Mouse (Mus musculus) bone marrow, adult 2 months (tissue): ENCODE results near the gene Fancd2.

Source experiments
- CTCF ChIP-seq: fragments of 200-500 bp; IDR thresholded peaks from 2 replicates; pipeline ENCODE4 v1.5.1; 2011; ENCODE audit warnings: low read length, control low read depth; ENCODE audit not compliant: control insufficient read depth, insufficient read depth
- POLR2A ChIP-seq: fragments of 200-500 bp; IDR thresholded peaks from 2 replicates; pipeline ENCODE4 v1.6.1; 2011; ENCODE audit warnings: low read depth, mild to moderate bottlenecking, control low read depth, low read length, borderline replicate concordance; ENCODE audit not compliant: control insufficient read depth

GRCm38 (mm10) chr6:113483100-113483615 is 48.3 kb upstream of the Fancd2 start, which contains the start of gene Creld1:
- TF ChIP-seq POLR2A (peak; percentile 53; the same call in 1 of the 2 replicates), CTCF (no peak)
